Mouse (Mus musculus) megakaryocyte progenitor cell, adult 5-6 weeks (primary cell): ENCODE data around the gene Bnip1. TPM values are rescaled to one million over a fixed set of nuclear protein-coding genes. Genes with fewer than 3 reads are reported as not detected.

ENCODE experiments used
- ATAC-seq: replicated peaks from 2 replicates; pipeline ENCODE4 v1.8.0; 2016; ENCODE audit warnings: mild to moderate bottlenecking, moderate TSS enrichment, inconsistent platforms; ENCODE audit not compliant: poor library complexity
- total RNA-seq, 2 experiments: library from RNA; stranded (forward) in 1 of 2; stranded (reverse) in 1 of 2; fragments of 157-497, 149-512 nt in 1 of 2; fragments of 200-1000 nt in 1 of 2; gene quantifications; 2 replicates each; pipeline versions ENCODE4 v1.2.3 to v1.2.4; 2015 to 2017

The Bnip1 gene
- total RNA-seq, 2 experiments from 2014 or later: 42.5 to 48.6 TPM

DNA sequence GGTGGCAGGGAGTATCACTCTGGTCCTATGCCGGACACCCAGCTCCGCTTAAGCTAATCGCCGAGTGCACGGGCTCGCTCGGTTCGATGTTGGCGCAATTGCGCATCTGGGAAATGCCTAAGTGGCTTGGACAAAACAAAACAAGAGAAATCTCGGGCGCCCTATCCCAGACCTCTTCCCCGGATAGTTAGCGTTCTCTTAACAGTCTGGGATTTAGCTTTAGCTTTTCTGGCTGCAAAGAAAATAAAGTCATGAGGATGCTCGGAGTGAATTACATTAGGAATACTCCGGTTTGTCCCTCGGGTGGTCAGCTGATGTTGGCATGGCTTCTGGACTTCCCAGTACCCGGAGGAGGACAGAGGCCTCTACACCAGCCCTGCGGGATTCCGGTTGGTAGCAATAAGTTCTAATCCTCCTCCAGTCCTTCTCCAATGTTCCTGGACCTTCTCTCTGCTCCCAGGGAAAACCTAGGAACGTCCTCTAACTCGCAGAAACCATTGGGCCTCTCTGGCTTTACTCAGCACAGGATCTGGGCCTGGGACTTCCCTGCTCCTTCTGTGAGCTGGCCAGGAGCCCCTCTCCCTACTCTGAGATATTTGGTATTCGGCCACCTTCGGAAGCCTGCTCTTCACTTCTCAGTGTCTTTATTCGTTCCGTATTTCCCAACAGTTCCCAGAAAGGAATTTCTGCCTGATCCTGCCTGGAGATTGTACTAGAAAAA is 59.0 kb downstream of the Bnip1 start:
- ATAC-seq: no peak

DNA sequence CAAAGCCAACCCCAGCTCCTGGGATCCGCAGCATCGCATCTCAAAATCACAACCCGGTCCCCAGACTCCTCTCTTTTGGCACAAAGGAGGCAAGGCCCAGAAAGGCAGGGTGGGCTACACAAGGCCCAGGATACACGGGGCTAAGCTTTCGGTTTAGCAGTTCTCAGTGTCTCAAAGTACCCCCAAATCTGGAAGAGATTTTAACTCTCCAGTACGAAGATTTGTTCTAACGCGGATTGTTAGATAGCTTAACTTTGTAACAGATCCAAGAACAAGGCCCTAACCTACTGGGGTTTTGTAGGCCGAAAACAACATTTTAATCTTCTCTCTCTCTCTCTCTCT is 59.5 kb downstream of the Bnip1 start:
- ATAC-seq: no peak

DNA sequence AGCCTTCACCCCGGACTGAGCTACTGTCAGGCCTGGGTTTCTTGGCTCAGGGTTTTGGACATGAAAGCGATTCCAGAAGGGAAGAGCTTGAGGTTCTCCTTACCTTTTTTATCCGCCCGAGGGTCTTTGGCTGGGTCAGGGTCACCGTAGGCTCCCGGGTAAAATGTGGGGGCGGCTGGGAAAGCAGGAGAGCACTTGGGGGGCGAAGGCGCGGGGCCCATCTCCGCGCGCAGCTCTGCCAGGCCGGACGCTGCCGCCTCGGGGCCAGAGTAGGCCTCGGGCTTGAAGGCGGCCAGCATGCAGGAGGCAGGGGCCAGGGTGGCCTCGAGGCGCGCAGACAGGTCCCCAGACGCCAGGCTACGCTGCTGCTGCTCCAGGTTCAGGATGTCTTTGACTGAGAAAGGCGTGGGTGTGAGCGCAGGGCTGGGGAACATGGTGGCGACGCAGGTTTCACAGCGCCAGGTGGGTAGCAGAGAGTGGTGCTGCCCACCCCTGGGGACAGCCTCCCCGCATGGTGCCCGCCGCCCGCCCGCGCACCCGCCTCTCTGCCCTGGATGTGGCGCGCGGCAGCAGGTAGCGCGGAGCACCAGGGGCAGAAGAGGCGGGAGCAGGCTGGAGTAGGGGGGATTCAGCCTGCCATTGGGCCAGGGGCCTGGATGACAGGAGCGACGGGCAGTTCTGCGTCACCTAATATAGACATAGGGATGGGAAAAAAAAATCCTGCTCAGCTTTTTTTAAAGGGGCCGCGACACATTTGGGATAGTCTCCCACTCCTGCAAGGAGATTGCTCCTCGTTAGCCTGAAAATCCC is 60.3 kb downstream of the Bnip1 start:
- ATAC-seq: no peak

DNA sequence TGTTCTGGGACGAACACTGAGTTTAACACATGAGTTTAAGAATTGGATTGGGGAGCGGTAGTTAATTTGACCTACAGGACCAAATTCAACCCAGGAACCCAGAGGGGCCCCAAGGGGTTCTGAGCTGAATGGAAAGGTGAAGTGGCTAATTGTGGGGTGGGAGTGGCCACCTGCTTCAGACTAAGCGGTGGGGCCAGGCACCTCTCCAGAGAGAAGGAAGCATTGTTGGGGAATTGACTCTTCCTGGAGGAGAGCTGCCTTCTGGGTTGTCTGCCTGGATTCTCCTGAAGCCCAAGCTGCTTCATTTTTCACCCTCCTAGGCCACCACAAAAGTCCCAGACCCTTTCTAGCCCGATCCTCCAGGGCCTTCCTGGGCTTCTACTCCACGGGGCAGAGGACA is 61.1 kb downstream of the Bnip1 start:
- ATAC-seq: no peak

Other genes starting within 250 kb of the Bnip1 start
- gene Ergic1, start 219.6 kb upstream of the Bnip1 start, total RNA-seq (2015): 99.7 and 123 TPM in 2 replicates
- gene Ergic1, start 219.6 kb upstream of the Bnip1 start, total RNA-seq (2017): 42.2 and 48.3 TPM in 2 replicates
- gene Dusp1, start 218.9 kb upstream of the Bnip1 start, total RNA-seq (2015): 89.7 and 162 TPM in 2 replicates
- gene Dusp1, start 218.9 kb upstream of the Bnip1 start, total RNA-seq (2017): 16.1 and 29.6 TPM in 2 replicates
- 233 and 245 TPM in 2 replicates for gene Atp6v0e, start 117.8 kb upstream of the Bnip1 start, total RNA-seq (2015)
- gene Atp6v0e, start 117.8 kb upstream of the Bnip1 start, total RNA-seq (2017): 309 and 383 TPM in 2 replicates
- 7.0 and 13.5 TPM in 2 replicates for gene Crebrf, start 65.4 kb upstream of the Bnip1 start, total RNA-seq (2015)
- gene Crebrf, start 65.4 kb upstream of the Bnip1 start, total RNA-seq (2017): 11.1 and 18.0 TPM in 2 replicates
- not detected in 2 replicates for gene Nkx2-5, start 63.9 kb downstream of the Bnip1 start, total RNA-seq (2015)
- not detected in 2 replicates for gene Nkx2-5, start 63.9 kb downstream of the Bnip1 start, total RNA-seq (2017)
- 2.6 and 4.6 TPM in 2 replicates for gene Kifc5b, start 136.0 kb downstream of the Bnip1 start, total RNA-seq (2015)
- 13.8 and 16.0 TPM in 2 replicates for gene Kifc5b, start 136.0 kb downstream of the Bnip1 start, total RNA-seq (2017)
- gene Phf1, start 152.0 kb downstream of the Bnip1 start, total RNA-seq (2015): 2.1 TPM in 2 replicates
- 3.5 and 4.6 TPM in 2 replicates for gene Phf1, start 152.0 kb downstream of the Bnip1 start, total RNA-seq (2017)
- gene Cuta, start 158.5 kb downstream of the Bnip1 start, total RNA-seq (2015): 181 and 216 TPM in 2 replicates
- gene Cuta, start 158.5 kb downstream of the Bnip1 start, total RNA-seq (2017): 75.8 and 82.9 TPM in 2 replicates
- gene Syngap1, start 160.2 kb downstream of the Bnip1 start, total RNA-seq (2015): 5.3 and 11.6 TPM in 2 replicates
- 3.6 TPM in 2 replicates for gene Syngap1, start 160.2 kb downstream of the Bnip1 start, total RNA-seq (2017)
- 2.9 and 5.3 TPM in 2 replicates for gene Zbtb9, start 192.1 kb downstream of the Bnip1 start, total RNA-seq (2015)
- gene Zbtb9, start 192.1 kb downstream of the Bnip1 start, total RNA-seq (2017): 16.3 and 22.1 TPM in 2 replicates
- gene Bak1, start 247.9 kb downstream of the Bnip1 start, total RNA-seq (2015): 130 and 135 TPM in 2 replicates
- 63.3 and 68.7 TPM in 2 replicates for gene Bak1, start 247.9 kb downstream of the Bnip1 start, total RNA-seq (2017)